Mouse (Mus musculus) stomach, embryonic 15.5 days (tissue): ENCODE measurements around the gene Ssbp3. TPM values are rescaled to one million over a fixed set of nuclear protein-coding genes. Genes with fewer than 3 reads are reported as not detected.

Source experiments
- ATAC-seq: fragments of 200-750 bp; cut with Nextera tagmentation; 2 replicates; pipeline ENCODE4 v1.8.0; 2017; ENCODE audit warnings: low read depth, moderate number of reproducible peaks, moderate TSS enrichment; ENCODE audit not compliant: insufficient read depth, low FRiP score
- H3K27ac ChIP-seq: fragments of 300-500 bp; sonication (generic); 2 replicates; pipeline ENCODE4 v1.5.1; 2015; ENCODE audit warnings: mild to moderate bottlenecking, inconsistent platforms
- H3K27me3 ChIP-seq: fragments of 300-500 bp; sonication (generic); replicated peaks from 2 replicates; pipeline ENCODE4 v1.6.1; 2015; ENCODE audit warnings: inconsistent platforms
- H3K36me3 ChIP-seq: fragments of 300-500 bp; sonication (generic); 2 replicates; pipeline ENCODE4 v1.6.1; 2015; ENCODE audit warnings: inconsistent platforms
- H3K4me1 ChIP-seq: fragments of 300-500 bp; sonication (generic); 2 replicates; pipeline ENCODE4 v1.6.1; 2015; ENCODE audit warnings: inconsistent platforms
- H3K4me2 ChIP-seq: fragments of 300-500 bp; sonication (generic); 2 replicates; pipeline ENCODE4 v1.6.1; 2015; ENCODE audit warnings: mild to moderate bottlenecking, inconsistent platforms
- H3K4me3 ChIP-seq: fragments of 300-500 bp; sonication (generic); replicated peaks from 2 replicates; pipeline ENCODE4 v1.5.1; 2015; ENCODE audit warnings: inconsistent platforms
- H3K9ac ChIP-seq: fragments of 300-500 bp; sonication (generic); 2 replicates; pipeline ENCODE4 v1.6.1; 2015; ENCODE audit warnings: inconsistent platforms
- H3K9me3 ChIP-seq: fragments of 300-500 bp; sonication (generic); 2 replicates; pipeline ENCODE4 v1.6.1; 2016; ENCODE audit warnings: inconsistent platforms
- WGBS: fragments of 180-500 bp; shearing (Covaris S2); methylation state at CpG from one replicate; pipeline ENCODE4 v1.1.7; 2015; 5-methylcytosine and 5-hydroxymethylcytosine counted together
- polyA plus RNA-seq: library from polyadenylated mRNA; unstranded; fragments of >200 nt; fragmentation: Nextera tagmentation; extraction: Ambion mirVana; gene quantifications from 2 replicates; pipeline ENCODE4 v1.2.1, GENCODE M21; 2015

The Ssbp3 gene
- polyA plus RNA-seq, 1 experiment from 2014 or later, result 92.4 TPM

- H3K36me3 ChIP-seq, result no peaks in the 10 kb centered on the region
- peak overlapping the region; percentile 19; the same call in 1 of the 2 replicates for H3K27ac ChIP-seq
- H3K4me1 ChIP-seq, result peaks cover 50% of the 10 kb centered on the region
- no peaks in the 10 kb centered on the region for H3K27me3 ChIP-seq
- no peak overlapping the region for H3K4me3 ChIP-seq
- H3K4me2 ChIP-seq, result no peak overlapping the region
- no peak for ATAC-seq
- no peaks in the 10 kb centered on the region for H3K9me3 ChIP-seq
- no peak overlapping the region for H3K9ac ChIP-seq
- WGBS, result 68% methylated on average over 14 of the region's 14 CpGs
Observed at GRCm38 (mm10) chr4:107001916-107002488, 91.5 kb downstream of the Ssbp3 start.

GRCm38 (mm10) chr4:107002517-107003165 is 92.1 kb downstream of the Ssbp3 start:
- ATAC-seq, result peak; percentile 25; the same call in 1 of the 2 replicates
- H3K9ac ChIP-seq, result no peak overlapping the region
- peaks cover 43% of the 10 kb centered on the region for H3K4me1 ChIP-seq
- no peak overlapping the region for H3K4me3 ChIP-seq
- H3K27ac ChIP-seq, result 0 out of 2 replicates have a peak overlapping the region, but pooled peaks have one; percentile 19
- no peaks in the 10 kb centered on the region for H3K27me3 ChIP-seq
- no peaks in the 10 kb centered on the region for H3K36me3 ChIP-seq
- 59% methylated on average over 11 of the region's 11 CpGs for WGBS
- no peaks in the 10 kb centered on the region for H3K9me3 ChIP-seq
- no peak overlapping the region for H3K4me2 ChIP-seq

- peaks cover 40% of the 10 kb centered on the region for H3K4me1 ChIP-seq
- no peaks in the 10 kb centered on the region for H3K27me3 ChIP-seq
- no peak overlapping the region for H3K9ac ChIP-seq
- H3K4me2 ChIP-seq, result no peak overlapping the region
- H3K4me3 ChIP-seq, result no peak overlapping the region
- no peaks in the 10 kb centered on the region for H3K36me3 ChIP-seq
- WGBS, result 61% methylated on average over 2 of the region's 2 CpGs
- ATAC-seq, result no peak
- no peaks in the 10 kb centered on the region for H3K9me3 ChIP-seq
- no peak overlapping the region for H3K27ac ChIP-seq
Observed at GRCm38 (mm10) chr4:107003199-107003598, 92.7 kb downstream of the Ssbp3 start.

- 69% methylated on average over 3 of the region's 3 CpGs for WGBS
Observed at GRCm38 (mm10) chr4:107003786-107004185, 93.3 kb downstream of the Ssbp3 start.

GRCm38 (mm10) chr4:107004346-107004745 is 93.8 kb downstream of the Ssbp3 start:
- Histone ChIP-seq H3K36me3 (no peaks in the 10 kb centered on the region), H3K9me3 (no peaks in the 10 kb centered on the region), H3K4me3 (no peak overlapping the region), H3K4me1 (peaks cover 40% of the 10 kb centered on the region), H3K9ac (no peak overlapping the region), H3K27me3 (no peaks in the 10 kb centered on the region), H3K27ac (no peak overlapping the region), H3K4me2 (no peak overlapping the region)
- WGBS, result 72% methylated on average over 3 of the region's 3 CpGs
- ATAC-seq, result no peak

More at GRCm38 (mm10) chr4:107003786-107004185, 93.3 kb downstream of the Ssbp3 start:
- no peaks in the 10 kb centered on the region for H3K27me3 ChIP-seq
- no peak overlapping the region for H3K9ac ChIP-seq
- H3K36me3 ChIP-seq, result no peaks in the 10 kb centered on the region
- no peaks in the 10 kb centered on the region for H3K9me3 ChIP-seq
- H3K4me3 ChIP-seq, result no peak overlapping the region
- no peak for ATAC-seq
- H3K4me2 ChIP-seq, result no peak overlapping the region
- H3K4me1 ChIP-seq, result peaks cover 40% of the 10 kb centered on the region
- H3K27ac ChIP-seq, result no peak overlapping the region

- no peak overlapping the region for H3K9ac ChIP-seq
- ATAC-seq, result no peak
- no peak overlapping the region for H3K4me3 ChIP-seq
- H3K4me2 ChIP-seq, result no peak overlapping the region
- peaks cover 35% of the 10 kb centered on the region for H3K4me1 ChIP-seq
- H3K36me3 ChIP-seq, result no peaks in the 10 kb centered on the region
- no peak overlapping the region for H3K27ac ChIP-seq
- WGBS, result 67% methylated on average over 5 of the region's 5 CpGs
- H3K27me3 ChIP-seq, result no peaks in the 10 kb centered on the region
- H3K9me3 ChIP-seq, result no peaks in the 10 kb centered on the region
Observed at GRCm38 (mm10) chr4:107005166-107005565, 94.7 kb downstream of the Ssbp3 start.

GRCm38 (mm10) chr4:107006229-107006628 is 95.7 kb downstream of the Ssbp3 start:
- H3K4me2 ChIP-seq, result no peak overlapping the region
- H3K4me3 ChIP-seq, result no peak overlapping the region
- 63% methylated on average over 4 of the region's 4 CpGs for WGBS
- H3K4me1 ChIP-seq, result peaks cover 29% of the 10 kb centered on the region
- H3K9ac ChIP-seq, result no peak overlapping the region
- H3K36me3 ChIP-seq, result no peaks in the 10 kb centered on the region
- no peaks in the 10 kb centered on the region for H3K27me3 ChIP-seq
- H3K27ac ChIP-seq, result no peak overlapping the region
- H3K9me3 ChIP-seq, result no peaks in the 10 kb centered on the region
- ATAC-seq, result no peak

- Histone ChIP-seq H3K9ac (no peak overlapping the region), H3K27me3 (no peaks in the 10 kb centered on the region), H3K36me3 (no peaks in the 10 kb centered on the region), H3K27ac (no peak overlapping the region), H3K4me3 (no peak overlapping the region), H3K9me3 (no peaks in the 10 kb centered on the region), H3K4me2 (no peak overlapping the region), H3K4me1 (peaks cover 23% of the 10 kb centered on the region)
- ATAC-seq, result peak; percentile 32; the same call in 1 of the 2 replicates
- 90% methylated on average over 6 of the region's 6 CpGs for whole genome bisulfite sequencing
Observed at GRCm38 (mm10) chr4:107006807-107007206, 96.3 kb downstream of the Ssbp3 start.

- WGBS, result 81% methylated on average over 8 of the region's 8 CpGs
Observed at GRCm38 (mm10) chr4:107007359-107007758, 96.9 kb downstream of the Ssbp3 start.

GRCm38 (mm10) chr4:107008161-107008560 is 97.7 kb downstream of the Ssbp3 start:
- WGBS, result 82% methylated on average over 2 of the region's 2 CpGs
- no peak; the same call in 1 of the 2 replicates for ATAC-seq
- Histone ChIP-seq H3K9ac (no peak overlapping the region), H3K36me3 (no peaks in the 10 kb centered on the region), H3K27me3 (no peaks in the 10 kb centered on the region), H3K4me3 (no peak overlapping the region), H3K9me3 (no peaks in the 10 kb centered on the region), H3K4me1 (peaks cover 11% of the 10 kb centered on the region; the same call in 1 of the 2 replicates), H3K4me2 (no peak overlapping the region), H3K27ac (no peak overlapping the region)

More at GRCm38 (mm10) chr4:107007359-107007758, 96.9 kb downstream of the Ssbp3 start:
- H3K9me3 ChIP-seq, result no peaks in the 10 kb centered on the region
- no peak overlapping the region for H3K9ac ChIP-seq
- peaks cover 18% of the 10 kb centered on the region for H3K4me1 ChIP-seq
- no peak for ATAC-seq
- H3K4me2 ChIP-seq, result no peak overlapping the region
- no peaks in the 10 kb centered on the region for H3K27me3 ChIP-seq
- H3K4me3 ChIP-seq, result no peak overlapping the region
- no peak overlapping the region for H3K27ac ChIP-seq
- H3K36me3 ChIP-seq, result no peaks in the 10 kb centered on the region

- Histone ChIP-seq H3K27ac (no peak overlapping the region), H3K27me3 (no peaks in the 10 kb centered on the region), H3K4me1 (0 out of 2 replicates have a peak, but pooled peaks cover 6% of the 10 kb centered on the region), H3K9me3 (no peaks in the 10 kb centered on the region), H3K4me2 (no peak overlapping the region), H3K9ac (no peak overlapping the region), H3K36me3 (no peaks in the 10 kb centered on the region), H3K4me3 (no peak overlapping the region)
- WGBS, result 89% methylated on average over 7 of the region's 7 CpGs
- no peak for ATAC-seq
Observed at GRCm38 (mm10) chr4:107009548-107009947, 99.0 kb downstream of the Ssbp3 start.

- Histone ChIP-seq H3K4me2 (no peak overlapping the region), H3K9me3 (no peaks in the 10 kb centered on the region), H3K4me3 (no peak overlapping the region), H3K36me3 (no peaks in the 10 kb centered on the region), H3K27me3 (no peaks in the 10 kb centered on the region), H3K9ac (no peak overlapping the region), H3K4me1 (peaks cover 17% of the 10 kb centered on the region), H3K27ac (no peak overlapping the region)
- WGBS, result 80% methylated on average over 8 of the region's 8 CpGs
- no peak for ATAC-seq
Observed at GRCm38 (mm10) chr4:107011325-107012004, 101.0 kb downstream of the Ssbp3 start.
